Mouse (Mus musculus): Measurements from ENCODE around the gene Wdtc1. TPM values are rescaled to one million over a fixed set of nuclear protein-coding genes. Genes with fewer than 3 reads are reported as not detected.

Gene Wdtc1
- total and polyA plus RNA-seq, 3 experiments, result 2.8 to 10.8 (median 9.6) TPM

DNA sequence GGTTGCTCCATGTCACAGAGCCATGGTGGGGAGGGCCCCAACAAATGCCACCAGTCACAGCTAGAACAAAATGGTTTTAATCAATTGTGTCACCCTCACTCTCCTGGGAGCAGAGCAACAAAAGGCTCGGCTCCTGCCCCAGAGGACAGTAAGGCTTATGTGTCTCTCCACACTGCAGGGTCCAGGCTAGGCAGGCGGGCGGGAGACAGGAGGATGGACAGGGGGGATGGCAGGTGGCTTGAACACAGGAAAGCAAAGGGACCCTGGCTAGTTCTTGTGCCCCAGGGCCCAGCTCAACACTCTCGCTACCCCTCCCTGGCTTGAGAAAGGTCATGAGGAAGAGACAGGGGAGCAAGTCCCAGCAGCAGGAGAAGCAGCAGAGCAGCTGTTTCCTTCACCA, 60.9 kb downstream of the Wdtc1 start:
- no peak for DNase-seq (ENCODE audit: extremely low read depth)
- Histone ChIP-seq H3K4me1 (ENCODE audit: control insufficient read depth in 1 of 2, insufficient read depth in 2 of 2) (peaks cover 7 to 50% of the 10 kb centered on the region in 2 experiments), H3K9me3 (replicated peaks; ENCODE audit: low read length) (no peaks in the 10 kb centered on the region), H3K27me3 (replicated peaks) (no peaks in the 10 kb centered on the region), H3K27ac (ENCODE audit: insufficient read depth, low read depth) (no peak overlapping the region), H3K36me3 (replicated peaks in 1 of 2; ENCODE audit: control insufficient read depth in 1 of 2, insufficient read depth in 1 of 2, low read length in 1 of 2) (peaks cover 22 to 44% of the 10 kb centered on the region in 2 experiments), H3K4me2 (ENCODE audit: insufficient read depth, low read depth, poor library complexity, severe bottlenecking) (no peak overlapping the region), H3K79me2 (replicated peaks; ENCODE audit: control insufficient read depth, extremely low read depth, insufficient read depth, poor library complexity, severe bottlenecking) (no peaks in the 10 kb centered on the region), H3K4me3 (replicated peaks in 1 of 3; ENCODE audit: low read depth in 2 of 3, low read length in 2 of 3, poor library complexity in 1 of 3) (no peak overlapping the region), H3K9ac (ENCODE audit: insufficient read depth, low read depth) (no peak overlapping the region)
- TF ChIP-seq SIN3A (IDR thresholded peaks at IDR 0.05; ENCODE audit: low read length) (no peak), ZNF384 (IDR thresholded peaks at IDR 0.05; ENCODE audit: low read depth, low read length) (no peak), E2F4 (IDR thresholded peaks at IDR 0.05; ENCODE audit: insufficient replicate concordance, low read depth, low read length) (no peak), MAZ (IDR thresholded peaks at IDR 0.05; ENCODE audit: low read depth, low read length) (no peak), ZC3H11A (IDR thresholded peaks at IDR 0.05; ENCODE audit: low read depth, low read length) (no peak)
- in situ Hi-C loops (cut with MboI; ENCODE audit: low pct_ligation_motif_present, low pct_unique_long_range_greater_than_20kb, low sequenced_read_pairs) (no loop called here), dilution Hi-C loops (cut with MboI; ENCODE audit: extremely low pct_ligation_motif_present, extremely low pct_unique_long_range_greater_than_20kb, low sequenced_read_pairs) (no loop called here)

DNA sequence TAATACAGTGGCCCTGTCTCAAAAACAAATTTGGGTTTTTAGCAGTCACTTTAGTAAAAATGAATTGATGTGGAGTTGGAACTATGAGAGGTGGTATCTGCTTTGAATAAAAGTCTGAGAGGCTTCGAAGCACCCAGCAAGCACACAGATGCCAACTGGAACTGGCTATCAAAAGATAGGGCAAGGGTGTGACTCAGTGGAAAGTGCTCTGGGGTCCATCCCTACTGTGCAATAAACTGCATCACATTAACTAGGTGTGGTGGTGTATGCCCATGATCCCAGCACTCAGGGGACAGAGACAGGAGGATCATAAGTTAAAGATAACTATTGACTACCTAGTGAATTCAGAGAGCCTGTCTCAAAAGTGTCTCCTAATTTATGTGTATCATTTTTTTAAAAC, 62.0 kb downstream of the Wdtc1 start:
- no peak for DNase-seq (ENCODE audit: extremely low read depth)
- Histone ChIP-seq H3K79me2 (replicated peaks; ENCODE audit: control insufficient read depth, extremely low read depth, insufficient read depth, poor library complexity, severe bottlenecking) (no peaks in the 10 kb centered on the region), H3K4me2 (ENCODE audit: insufficient read depth, low read depth, poor library complexity, severe bottlenecking) (no peak overlapping the region), H3K9ac (ENCODE audit: insufficient read depth, low read depth) (no peak overlapping the region), H3K27me3 (replicated peaks) (no peaks in the 10 kb centered on the region), H3K27ac (ENCODE audit: insufficient read depth, low read depth) (no peak overlapping the region), H3K4me1 (ENCODE audit: control insufficient read depth in 1 of 2, insufficient read depth in 2 of 2) (peaks cover 4 to 42% of the 10 kb centered on the region in 2 experiments), H3K4me3 (replicated peaks in 1 of 3; ENCODE audit: low read depth in 2 of 3, low read length in 2 of 3, poor library complexity in 1 of 3) (no peak overlapping the region), H3K9me3 (replicated peaks; ENCODE audit: low read length) (no peaks in the 10 kb centered on the region), H3K36me3 (replicated peaks in 1 of 2; ENCODE audit: control insufficient read depth in 1 of 2, insufficient read depth in 1 of 2, low read length in 1 of 2) (peaks cover 14 to 35% of the 10 kb centered on the region in 2 experiments)
- dilution Hi-C loops (cut with MboI; ENCODE audit: extremely low pct_ligation_motif_present, extremely low pct_unique_long_range_greater_than_20kb, low sequenced_read_pairs) (no loop called here), in situ Hi-C loops (cut with MboI; ENCODE audit: low pct_ligation_motif_present, low pct_unique_long_range_greater_than_20kb, low sequenced_read_pairs) (no loop called here)
- TF ChIP-seq UBTF (IDR thresholded peaks at IDR 0.05; ENCODE audit: low read depth, low read length), result no peak
- no peak for TF ChIP-seq SMC3 (IDR thresholded peaks at IDR 0.05; ENCODE audit: low read depth, low read length)

DNA sequence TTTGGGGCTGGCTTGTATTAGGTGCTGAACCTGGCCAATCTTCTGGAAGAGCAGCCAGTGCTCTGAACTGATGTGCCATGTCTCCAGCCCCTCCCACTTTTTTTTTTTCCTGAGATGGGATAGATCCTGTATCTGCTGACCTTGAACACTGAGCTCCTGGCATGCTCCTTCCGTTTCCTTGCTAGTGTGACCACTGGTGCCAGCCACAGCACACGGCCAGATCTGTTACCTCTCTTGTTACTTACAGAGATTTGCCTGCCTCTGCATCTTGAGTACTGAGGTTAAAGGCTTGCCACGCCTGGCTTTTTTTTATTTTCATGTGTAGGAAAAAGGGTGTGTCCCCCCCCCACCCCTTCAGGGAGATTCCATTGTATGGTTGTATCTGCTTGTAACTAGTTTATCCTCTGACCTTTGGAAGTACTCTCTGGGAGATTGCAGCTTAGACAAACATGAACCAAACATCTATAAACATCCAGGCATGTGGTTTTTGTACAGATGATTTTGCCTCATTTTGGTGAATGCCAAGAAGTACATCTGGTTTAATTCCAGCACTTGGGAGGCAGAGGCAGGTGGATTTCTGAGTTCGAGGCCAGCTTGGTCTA, 66.7 kb downstream of the Wdtc1 start:
- DNase-seq (ENCODE audit: extremely low read depth), result no peak
- H3K27me3 ChIP-seq (replicated peaks), result no peaks in the 10 kb centered on the region
- no peak overlapping the region for H3K4me2 ChIP-seq (ENCODE audit: insufficient read depth, low read depth, poor library complexity, severe bottlenecking)
- no peak overlapping the region for H3K4me3 ChIP-seq (replicated peaks in 1 of 3; ENCODE audit: low read depth in 2 of 3, low read length in 2 of 3, poor library complexity in 1 of 3)
- H3K27ac ChIP-seq (ENCODE audit: insufficient read depth, low read depth), result no peak overlapping the region
- in situ Hi-C loops (cut with MboI; ENCODE audit: low pct_ligation_motif_present, low pct_unique_long_range_greater_than_20kb, low sequenced_read_pairs) (no loop called here), dilution Hi-C loops (cut with MboI; ENCODE audit: extremely low pct_ligation_motif_present, extremely low pct_unique_long_range_greater_than_20kb, low sequenced_read_pairs) (no loop called here)
- peaks cover 0 to 17% of the 10 kb centered on the region in 2 experiments; a peak in 2 of 4 replicates for H3K4me1 ChIP-seq (ENCODE audit: control insufficient read depth in 1 of 2, insufficient read depth in 2 of 2)
- H3K9ac ChIP-seq (ENCODE audit: insufficient read depth, low read depth), result no peak overlapping the region
- no peaks in the 10 kb centered on the region for H3K79me2 ChIP-seq (replicated peaks; ENCODE audit: control insufficient read depth, extremely low read depth, insufficient read depth, poor library complexity, severe bottlenecking)
- H3K9me3 ChIP-seq (replicated peaks; ENCODE audit: low read length), result no peaks in the 10 kb centered on the region
- H3K36me3 ChIP-seq (replicated peaks in 1 of 2; ENCODE audit: control insufficient read depth in 1 of 2, insufficient read depth in 1 of 2, low read length in 1 of 2), result no peaks in the 10 kb centered on the region
- no peak for TF ChIP-seq GABPA (IDR thresholded peaks at IDR 0.05; ENCODE audit: insufficient replicate concordance, low read depth, low read length)
- TF ChIP-seq ETS1 (conservative IDR thresholded peaks at IDR 0.05; ENCODE audit: low read depth, low read length), result no peak
- no peak for TF ChIP-seq ZKSCAN1 (IDR thresholded peaks at IDR 0.05; ENCODE audit: borderline replicate concordance, low read depth, low read length)
- no peak for TF ChIP-seq ZC3H11A (IDR thresholded peaks at IDR 0.05; ENCODE audit: low read depth, low read length)
- TF ChIP-seq MAFK (IDR thresholded peaks at IDR 0.05; ENCODE audit: insufficient replicate concordance, low read length), result no peak
- no peak for TF ChIP-seq ZMIZ1 (IDR thresholded peaks at IDR 0.05; ENCODE audit: low read depth, low read length)
- TF ChIP-seq UBTF (IDR thresholded peaks at IDR 0.05; ENCODE audit: low read depth, low read length), result no peak
